Comparison of ENCODE assay signal across 22 mouse cellular contexts in the genomic region with DNA sequence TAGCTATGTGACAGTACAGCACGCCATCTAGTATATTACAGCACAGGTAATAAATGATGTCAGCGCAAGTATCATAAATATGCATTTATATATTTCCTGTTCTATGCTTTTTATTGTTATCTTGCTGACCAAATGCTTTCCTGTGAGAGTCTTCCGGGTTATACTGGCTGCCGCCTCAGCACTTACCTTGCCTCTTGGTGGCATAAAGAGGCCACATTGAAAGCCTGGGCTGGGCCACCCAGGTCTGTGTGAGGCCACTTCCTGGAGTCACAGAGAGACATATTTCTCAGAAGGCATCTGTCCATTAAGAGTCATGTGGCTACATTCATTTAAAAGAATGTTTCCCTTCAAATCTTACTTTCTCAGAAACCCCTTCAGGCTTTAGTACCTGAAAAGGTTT.
"Had no signal": no experiment of that assay in that cellular context is flagged by ENCODE, and none has a peak within 500 bp of the region (broad histone marks: within the 10 kb centered on the region; RNA-seq: fewer than 3 reads in every experiment).

No protein-coding gene starts in this region.

- H3K27ac ChIP-seq: heart, adult 2 months; heart, embryonic 13.5 days; heart, embryonic 15.5 days; hindbrain, embryonic 15.5 days; hindbrain, postnatal 0 days; kidney, embryonic 15.5 days; kidney, postnatal 0 days; layer of hippocampus, adult 2 months; left cerebral cortex, adult 2 months; limb, embryonic 10.5 days; limb, embryonic 12.5 days; liver, embryonic 13.5 days; liver, embryonic 15.5 days had no signal

- H3K4me1 ChIP-seq: heart, embryonic 15.5 days; hindbrain, embryonic 15.5 days; kidney, embryonic 15.5 days; limb, embryonic 10.5 days; limb, embryonic 12.5 days; liver, embryonic 13.5 days; liver, embryonic 15.5 days had no signal

- H3K36me3 ChIP-seq: heart, embryonic 13.5 days; heart, embryonic 15.5 days; hindbrain, embryonic 15.5 days; kidney, embryonic 15.5 days; limb, embryonic 10.5 days; limb, embryonic 12.5 days; liver, embryonic 13.5 days; liver, embryonic 15.5 days had no signal

- H3K4me3 ChIP-seq: heart, adult 2 months; heart, embryonic 13.5 days; heart, embryonic 15.5 days; hindbrain, embryonic 15.5 days; kidney, embryonic 15.5 days; layer of hippocampus, adult 2 months; left cerebral cortex, adult 2 months; limb, embryonic 10.5 days; limb, embryonic 12.5 days; liver, embryonic 13.5 days; liver, embryonic 15.5 days had no signal

- ATAC-seq: hindbrain, postnatal 0 days had no signal

- H3K27me3 ChIP-seq: heart, embryonic 13.5 days; heart, embryonic 15.5 days; hindbrain, embryonic 15.5 days; kidney, embryonic 15.5 days; limb, embryonic 12.5 days; liver, embryonic 13.5 days; liver, embryonic 15.5 days had no signal

- H3K9ac ChIP-seq: heart, embryonic 13.5 days; heart, embryonic 15.5 days; hindbrain, embryonic 15.5 days; kidney, embryonic 15.5 days; limb, embryonic 12.5 days; liver, embryonic 13.5 days; liver, embryonic 15.5 days had no signal

- DNase-seq: gastrocnemius, postnatal 14 days; gastrocnemius, postnatal 36 days; heart, adult 2 months; heart, postnatal 14 days; heart, postnatal 36 days; kidney, adult 2 months; kidney, adult 9 months; kidney, postnatal 14 days; kidney, postnatal 36 days; liver, embryonic 13.5 days had no signal

- H3K9me3 ChIP-seq: heart, embryonic 13.5 days; heart, embryonic 15.5 days; hindbrain, embryonic 15.5 days; kidney, embryonic 15.5 days; limb, embryonic 10.5 days; limb, embryonic 12.5 days; liver, embryonic 13.5 days; liver, embryonic 15.5 days had no signal

- H3K4me2 ChIP-seq: heart, embryonic 11.5 days; heart, embryonic 13.5 days; heart, embryonic 15.5 days; hindbrain, embryonic 15.5 days; kidney, embryonic 15.5 days; limb, embryonic 12.5 days; liver, embryonic 13.5 days; liver, embryonic 15.5 days had no signal
